Mouse (Mus musculus) olfactory bulb, adult 2 months (tissue): ENCODE measurements around the gene Mif4gd.

Experiments
- CTCF ChIP-seq: fragments of 200-500 bp; IDR thresholded peaks from 2 replicates; pipeline ENCODE4 v1.5.1; 2012; ENCODE audit warnings: low read depth, mild to moderate bottlenecking, low read length, moderate library complexity; ENCODE audit not compliant: insufficient read depth
- POLR2A ChIP-seq: fragments of 200-500 bp; IDR thresholded peaks from 2 replicates; pipeline ENCODE4 v1.6.1; 2012; ENCODE audit warnings: mild to moderate bottlenecking, low read depth, low read length, moderate library complexity; ENCODE audit not compliant: insufficient read depth

DNA sequence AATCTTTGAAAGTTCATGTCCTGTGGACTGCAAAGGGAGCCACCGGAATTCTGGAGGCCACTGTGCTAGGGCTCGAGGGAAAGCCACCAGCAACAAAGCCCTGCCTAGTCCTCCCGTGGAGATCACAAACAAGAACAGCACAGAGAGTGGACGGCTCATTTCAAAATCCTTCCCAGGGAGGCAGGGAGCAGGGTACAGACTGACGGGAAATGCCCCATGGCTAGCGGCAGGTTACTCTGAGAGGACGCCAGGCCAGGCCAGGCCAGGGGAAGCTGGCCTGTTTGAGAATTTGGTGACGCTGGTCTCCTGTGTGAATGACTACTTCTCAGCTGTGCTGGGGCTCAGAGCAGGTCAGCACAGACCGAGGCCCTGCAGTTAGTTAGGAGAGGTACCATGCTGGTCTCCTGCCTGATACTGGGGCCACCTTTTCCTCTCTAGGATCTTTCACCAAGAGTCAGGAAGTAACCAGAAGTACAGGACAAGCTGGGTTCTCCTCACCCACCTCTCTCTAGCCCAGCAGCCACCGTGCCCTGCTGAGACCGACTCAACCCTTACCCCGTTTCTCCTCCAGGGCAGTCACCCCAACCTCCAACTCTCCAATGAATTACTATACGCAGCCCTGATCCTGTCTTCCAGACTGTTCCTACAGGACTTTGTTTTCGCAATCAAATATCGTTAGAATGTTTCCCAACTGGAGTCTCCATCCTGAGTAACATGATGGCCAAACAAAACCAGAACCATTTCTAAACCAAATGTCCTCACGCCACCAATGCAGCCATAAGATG, 6.2 kb upstream of the Mif4gd start:
- TF ChIP-seq CTCF, result no peak
- TF ChIP-seq POLR2A, result no peak
